Mouse (Mus musculus) forebrain, postnatal 0 days (tissue): ENCODE data around the gene Nrp1. TPM values are rescaled to one million over a fixed set of nuclear protein-coding genes. Genes with fewer than 3 reads are reported as not detected.

ENCODE experiments used
- ATAC-seq: fragments of 200-750 bp; cut with Nextera tagmentation; 2 replicates; pipeline ENCODE4 v1.8.0; 2017; ENCODE audit warnings: mild to moderate bottlenecking, moderate library complexity
- DNase-seq: peaks from one replicate; pipeline ENCODE4 v3.0.0-alpha.2; 2015
- H3K27ac ChIP-seq: fragments of 300-500 bp; sonication (generic); 2 replicates; pipeline ENCODE4 v1.5.1; 2014; ENCODE audit warnings: low read depth, mild to moderate bottlenecking, antibody characterized with exemption, low read length, moderate library complexity, mixed read lengths
- H3K27me3 ChIP-seq: fragments of 300-500 bp; sonication (generic); 2 replicates; pipeline ENCODE4 v1.6.1; 2014; ENCODE audit warnings: mild to moderate bottlenecking, low read length, mixed read lengths; ENCODE audit not compliant: insufficient read depth
- H3K36me3 ChIP-seq: fragments of 300-500 bp; sonication (generic); 2 replicates; pipeline ENCODE4 v1.6.1; 2014; ENCODE audit warnings: mild to moderate bottlenecking, moderate library complexity; ENCODE audit not compliant: insufficient read depth
- H3K4me1 ChIP-seq: fragments of 300-500 bp; sonication (generic); 2 replicates; pipeline ENCODE4 v1.6.1; 2014; ENCODE audit warnings: antibody characterized with exemption; ENCODE audit not compliant: insufficient read depth
- H3K4me2 ChIP-seq: fragments of 300-500 bp; sonication (generic); 2 replicates; pipeline ENCODE4 v1.6.1; 2014; ENCODE audit warnings: low read depth, mild to moderate bottlenecking, moderate library complexity
- H3K4me3 ChIP-seq: fragments of 300-500 bp; sonication (generic); 2 replicates; pipeline ENCODE4 v1.5.1; 2014; ENCODE audit warnings: low read depth, low read length, mixed read lengths
- H3K9ac ChIP-seq: fragments of 300-500 bp; sonication (generic); 2 replicates; pipeline ENCODE4 v1.6.1; 2014; ENCODE audit warnings: mild to moderate bottlenecking
- H3K9me3 ChIP-seq: fragments of 300-500 bp; sonication (generic); 2 replicates; pipeline ENCODE4 v1.6.1; 2016; ENCODE audit warnings: low read length
- CTCF ChIP-seq: sonication (generic); IDR thresholded peaks from 2 replicates; pipeline ENCODE4 v1.5.1; 2016; ENCODE audit warnings: antibody characterized with exemption, control low read depth, low read depth
- WGBS: fragments of 180-500 bp; shearing (Covaris S2); extraction: QIAGEN DNeasy Blood & Tissue Kit; methylation state at CpG from one replicate; pipeline ENCODE4 v1.1.7; 2014; 5-methylcytosine and 5-hydroxymethylcytosine counted together
- polyA plus RNA-seq: library from polyadenylated mRNA; unstranded; fragments of >200 nt; fragmentation: Nextera tagmentation; extraction: Ambion mirVana; gene quantifications from 2 replicates; pipeline ENCODE4 v1.2.1, GENCODE M21; 2015
- total RNA-seq: library from RNA; depleted of rRNA; stranded (reverse); fragments of >200 nt; gene quantifications from 2 replicates; pipeline ENCODE4 v1.2.3, GENCODE M21; 2014

Gene Nrp1
- total and polyA plus RNA-seq, 2 experiments from 2014 or later = 87.1 to 93.3 TPM

GRCm38 (mm10) chr8:128483344-128483743 lies 124.9 kb downstream of the Nrp1 start:
- H3K27ac ChIP-seq = no peak overlapping the region
- no peak overlapping the region for H3K4me3 ChIP-seq
- H3K9ac ChIP-seq = no peak overlapping the region
- H3K27me3 ChIP-seq = no peaks in the 10 kb centered on the region
- no peak for TF ChIP-seq CTCF
- no peak for ATAC-seq
- no peak overlapping the region for H3K4me2 ChIP-seq
- peaks cover 6% of the 10 kb centered on the region for H3K36me3 ChIP-seq
- DNase-seq = no peak
- H3K9me3 ChIP-seq = no peaks in the 10 kb centered on the region
- no peaks in the 10 kb centered on the region for H3K4me1 ChIP-seq
- 66% methylated on average over 3 of the region's 3 CpGs for WGBS

- Histone ChIP-seq H3K4me1 (no peaks in the 10 kb centered on the region), H3K4me2 (no peak overlapping the region), H3K36me3 (peaks cover 14% of the 10 kb centered on the region), H3K9ac (no peak overlapping the region), H3K27me3 (no peaks in the 10 kb centered on the region), H3K9me3 (no peaks in the 10 kb centered on the region), H3K27ac (no peak overlapping the region), H3K4me3 (no peak overlapping the region)
- ATAC-seq = no peak
- no peak for TF ChIP-seq CTCF
- DNase-seq = no peak
- 82% methylated on average over 1 of the region's 1 CpGs for WGBS
These were observed 126.3 kb downstream of the Nrp1 start for GRCm38 (mm10) chr8:128484720-128485124.

- Histone ChIP-seq H3K9ac (no peak overlapping the region), H3K27me3 (no peaks in the 10 kb centered on the region), H3K4me2 (no peak overlapping the region), H3K9me3 (no peaks in the 10 kb centered on the region), H3K27ac (no peak overlapping the region), H3K36me3 (peaks cover 10% of the 10 kb centered on the region), H3K4me1 (no peaks in the 10 kb centered on the region), H3K4me3 (no peak overlapping the region)
- DNase-seq (no peak), ATAC-seq (no peak)
- WGBS = 71% methylated on average over 2 of the region's 2 CpGs
- TF ChIP-seq CTCF = no peak
These were observed 127.6 kb downstream of the Nrp1 start for GRCm38 (mm10) chr8:128486043-128486442.

- Histone ChIP-seq H3K4me1 (no peaks in the 10 kb centered on the region), H3K9ac (no peak overlapping the region), H3K27ac (no peak overlapping the region), H3K9me3 (no peaks in the 10 kb centered on the region), H3K36me3 (peaks cover 10% of the 10 kb centered on the region), H3K4me2 (no peak overlapping the region), H3K27me3 (no peaks in the 10 kb centered on the region), H3K4me3 (no peak overlapping the region)
- WGBS = 23% methylated on average over 10 of the region's 10 CpGs
- no peak for ATAC-seq
- DNase-seq = no peak
- TF ChIP-seq CTCF = no peak
These were observed 129.8 kb downstream of the Nrp1 start for GRCm38 (mm10) chr8:128487966-128488931.

- DNase-seq (no peak), ATAC-seq (no peak)
- Histone ChIP-seq H3K4me1 (no peaks in the 10 kb centered on the region), H3K27ac (no peak overlapping the region), H3K9ac (no peak overlapping the region), H3K4me2 (no peak overlapping the region), H3K36me3 (peaks cover 17% of the 10 kb centered on the region), H3K27me3 (no peaks in the 10 kb centered on the region), H3K4me3 (no peak overlapping the region), H3K9me3 (no peaks in the 10 kb centered on the region)
- WGBS = 100% methylated on average over 1 of the region's 1 CpGs
- TF ChIP-seq CTCF = no peak
These were observed 130.9 kb downstream of the Nrp1 start for GRCm38 (mm10) chr8:128489351-128489750.

- Histone ChIP-seq H3K27me3 (no peaks in the 10 kb centered on the region), H3K4me2 (no peak overlapping the region), H3K9me3 (no peaks in the 10 kb centered on the region), H3K4me1 (no peaks in the 10 kb centered on the region), H3K27ac (no peak overlapping the region), H3K36me3 (peaks cover 17% of the 10 kb centered on the region), H3K4me3 (no peak overlapping the region), H3K9ac (no peak overlapping the region)
- DNase-seq = peak; percentile 83
- ATAC-seq = peak; percentile 83; the same call in 1 of the 2 replicates
- peak; percentile 89 for TF ChIP-seq CTCF
- 52% methylated on average over 5 of the region's 5 CpGs for WGBS
These were observed 133.0 kb downstream of the Nrp1 start for GRCm38 (mm10) chr8:128491126-128492067.
